Mouse (Mus musculus) thymus, postnatal 14 days (tissue): ENCODE measurements around the gene Thada.

Source experiments
- DNase-seq: peaks from one replicate; pipeline ENCODE4 v3.0.0; 2021

The Thada gene

DNA sequence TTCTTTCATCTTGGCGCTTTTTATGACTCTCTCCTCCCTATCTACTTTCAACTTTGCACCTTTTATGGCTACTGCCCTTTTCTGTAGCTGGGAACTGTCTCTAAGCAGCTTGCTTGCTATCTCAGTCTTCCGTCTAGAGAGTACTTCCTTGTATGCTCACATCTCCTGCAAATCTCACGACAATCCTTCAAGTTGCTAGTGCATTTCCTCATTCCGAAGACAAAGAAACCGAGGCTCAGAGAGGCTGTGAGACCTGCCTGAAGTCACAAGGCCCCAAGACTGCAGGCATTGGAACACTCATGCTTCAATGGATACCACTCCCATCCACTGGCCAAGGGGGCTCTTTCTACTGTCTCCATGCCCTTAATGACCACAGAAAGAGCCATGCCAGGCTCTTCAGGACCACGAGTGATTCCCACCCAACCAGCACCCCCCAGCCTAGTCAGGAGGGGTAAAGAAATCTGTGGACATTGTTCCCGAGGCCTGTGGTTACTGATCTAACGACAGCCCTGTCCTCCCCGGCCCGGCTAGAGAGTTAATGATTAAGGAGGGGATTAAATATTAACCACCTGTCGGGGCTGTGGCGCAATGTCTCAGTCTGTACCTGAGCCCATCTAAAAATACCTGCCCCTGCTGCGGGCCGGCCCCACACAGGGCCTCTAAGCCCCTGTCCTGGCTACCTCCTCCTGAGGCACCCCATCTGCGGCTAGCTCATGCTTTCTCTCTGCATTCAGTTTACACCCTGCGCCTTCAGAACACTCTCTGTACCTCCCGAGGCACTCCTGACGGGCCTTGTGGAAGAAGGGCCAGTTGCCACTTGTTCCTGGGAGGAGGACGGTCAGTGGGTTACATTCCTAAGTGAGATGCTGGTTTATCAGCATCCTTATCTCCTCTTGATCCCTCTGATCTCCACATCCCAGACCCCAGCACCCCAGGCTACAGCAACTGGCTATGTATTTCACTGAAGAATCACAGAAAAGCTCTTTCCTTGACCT, 309.0 kb downstream of the Thada start:
- peak; percentile 26 for DNase-seq

DNA sequence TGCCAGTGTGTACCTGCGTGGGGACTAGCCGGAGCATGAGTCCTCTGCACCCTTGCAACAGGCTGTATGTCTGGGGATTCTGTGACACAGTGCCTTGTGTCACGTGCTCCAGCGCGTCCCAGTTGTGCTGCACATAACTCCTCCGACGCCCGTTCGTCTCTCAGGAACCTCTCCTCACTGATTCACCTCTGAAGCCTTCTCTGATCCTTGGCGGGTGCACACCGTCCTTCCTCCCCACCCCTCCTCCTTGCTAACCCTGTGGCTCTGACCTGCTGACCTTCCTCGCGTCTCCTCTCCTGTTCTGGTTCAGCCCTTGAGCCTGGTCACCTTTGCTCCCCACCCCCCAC, 309.8 kb downstream of the Thada start:
- no peak for DNase-seq

DNA sequence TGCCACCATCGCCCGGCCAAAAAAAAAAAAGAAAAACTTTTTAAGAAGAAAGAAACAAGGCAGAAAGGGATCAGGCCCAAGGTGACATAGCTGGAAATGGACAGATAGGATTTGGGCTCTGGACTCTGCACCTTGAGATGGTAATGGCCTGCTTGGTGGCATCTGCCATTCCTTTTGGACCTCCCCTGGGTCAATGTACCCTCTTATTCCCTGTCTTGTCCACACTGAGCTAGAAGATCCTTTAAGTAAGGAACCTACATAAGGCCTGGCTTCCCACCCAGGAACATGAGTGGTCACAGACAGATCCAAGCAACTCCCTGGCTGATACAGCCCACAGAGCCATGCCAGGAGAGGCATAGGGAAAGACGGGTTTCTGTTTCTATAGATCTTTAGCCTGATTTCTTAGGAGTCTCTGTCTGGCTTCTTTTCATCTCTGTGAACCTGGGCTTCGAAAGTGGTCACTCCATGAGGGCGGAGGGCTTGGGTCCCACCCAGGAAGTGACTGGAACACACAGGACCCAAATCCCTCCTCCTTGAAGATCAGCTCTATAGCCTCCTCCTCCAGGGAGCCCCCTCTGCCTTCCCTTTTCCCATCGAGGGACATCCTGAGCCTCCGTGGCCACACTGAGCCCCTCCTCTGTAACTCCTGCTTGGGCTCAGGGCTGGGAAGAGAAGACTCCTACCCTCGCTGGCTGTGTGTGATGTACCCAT, 310.3 kb downstream of the Thada start:
- peak; percentile 26 for DNase-seq

DNA sequence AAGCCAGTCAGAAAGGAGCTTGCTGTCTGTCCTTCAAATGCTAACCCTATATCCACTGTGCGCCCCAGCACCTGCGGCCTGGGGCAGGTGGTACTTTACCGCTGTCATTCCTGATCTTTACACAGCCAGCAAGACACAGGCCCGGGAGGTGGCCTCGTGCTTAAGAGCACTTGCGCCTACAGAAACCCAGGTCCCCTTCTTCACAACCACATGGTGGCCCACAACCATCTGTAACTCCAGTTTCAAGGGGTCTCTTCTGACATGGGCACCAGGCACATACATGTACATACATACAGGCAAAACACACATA, 311.0 kb downstream of the Thada start:
- DNase-seq = peak; percentile 19

DNA sequence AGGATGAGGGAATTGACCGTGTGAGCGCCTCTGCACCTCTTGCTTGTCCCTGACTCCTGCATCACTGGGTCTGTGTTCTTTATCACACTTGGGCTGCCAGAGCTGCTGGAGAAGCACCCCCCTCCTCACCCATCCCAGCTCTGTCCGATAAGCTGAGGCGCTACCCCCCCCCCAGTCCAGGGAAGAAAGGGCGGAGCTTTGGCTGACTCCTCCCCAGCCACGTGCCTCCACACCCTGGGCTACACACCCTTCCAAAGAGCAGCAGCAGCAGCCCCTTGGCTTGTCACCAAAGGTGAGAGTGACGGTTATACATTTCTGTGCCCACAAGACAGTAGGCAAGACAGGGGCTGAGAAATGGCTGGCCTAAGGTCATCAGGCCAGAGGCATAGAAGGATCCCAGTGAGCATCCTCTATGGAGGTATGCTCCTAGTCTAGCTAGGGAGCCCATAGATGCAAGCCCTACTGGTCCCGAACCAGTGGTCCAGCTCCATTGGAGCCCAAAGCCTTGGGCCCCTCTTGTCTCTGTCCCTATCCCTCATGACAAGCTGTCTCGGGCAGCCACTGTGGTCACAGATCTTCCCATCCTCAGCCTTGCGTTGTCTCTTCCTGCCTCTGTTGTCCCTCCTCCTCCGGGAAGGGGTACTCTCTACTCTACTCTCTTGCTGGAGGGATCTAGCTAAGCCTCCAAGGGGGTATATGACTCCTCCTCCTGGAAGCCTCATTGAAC, 311.5 kb downstream of the Thada start:
- DNase-seq = peak; percentile 26

DNA sequence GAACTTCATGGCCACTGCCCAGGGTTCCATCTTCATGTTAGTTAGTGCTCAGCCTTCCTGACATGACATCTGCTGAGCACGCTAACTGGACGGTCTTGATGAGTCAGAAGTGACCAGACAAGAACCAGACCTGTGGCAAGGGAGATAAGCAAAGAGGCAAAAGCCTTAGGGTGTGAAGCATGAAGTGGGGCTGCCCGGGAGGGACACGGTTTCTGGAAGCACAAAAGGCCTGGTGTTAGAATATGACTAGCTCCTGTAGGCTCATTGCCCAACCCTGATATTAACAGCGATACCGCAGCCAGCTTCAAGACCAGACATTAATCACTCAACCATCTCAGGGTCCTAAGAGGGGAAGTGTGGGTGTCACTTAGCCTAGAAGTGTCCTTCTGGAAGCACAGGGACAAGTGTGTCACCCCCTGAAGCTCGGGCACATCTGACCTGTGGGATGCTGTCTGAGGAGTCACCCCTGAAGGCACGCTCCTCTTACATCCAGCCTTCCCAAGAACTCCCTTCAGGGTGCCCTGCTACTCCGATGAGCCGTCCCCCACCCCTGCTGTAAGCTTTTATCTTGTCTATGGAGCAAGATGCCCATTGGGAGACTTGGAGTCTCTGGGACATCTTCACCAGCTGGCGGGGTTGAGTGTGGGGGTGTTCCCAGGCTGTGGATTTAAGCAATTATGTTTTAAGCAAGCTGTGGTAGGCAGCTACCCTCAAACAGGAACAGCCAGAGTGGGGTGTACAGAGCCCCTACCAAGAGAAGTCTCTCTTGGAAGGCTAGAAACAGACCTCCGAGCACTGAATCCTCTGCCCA, 312.8 kb downstream of the Thada start:
- DNase-seq = peak; percentile 12

DNA sequence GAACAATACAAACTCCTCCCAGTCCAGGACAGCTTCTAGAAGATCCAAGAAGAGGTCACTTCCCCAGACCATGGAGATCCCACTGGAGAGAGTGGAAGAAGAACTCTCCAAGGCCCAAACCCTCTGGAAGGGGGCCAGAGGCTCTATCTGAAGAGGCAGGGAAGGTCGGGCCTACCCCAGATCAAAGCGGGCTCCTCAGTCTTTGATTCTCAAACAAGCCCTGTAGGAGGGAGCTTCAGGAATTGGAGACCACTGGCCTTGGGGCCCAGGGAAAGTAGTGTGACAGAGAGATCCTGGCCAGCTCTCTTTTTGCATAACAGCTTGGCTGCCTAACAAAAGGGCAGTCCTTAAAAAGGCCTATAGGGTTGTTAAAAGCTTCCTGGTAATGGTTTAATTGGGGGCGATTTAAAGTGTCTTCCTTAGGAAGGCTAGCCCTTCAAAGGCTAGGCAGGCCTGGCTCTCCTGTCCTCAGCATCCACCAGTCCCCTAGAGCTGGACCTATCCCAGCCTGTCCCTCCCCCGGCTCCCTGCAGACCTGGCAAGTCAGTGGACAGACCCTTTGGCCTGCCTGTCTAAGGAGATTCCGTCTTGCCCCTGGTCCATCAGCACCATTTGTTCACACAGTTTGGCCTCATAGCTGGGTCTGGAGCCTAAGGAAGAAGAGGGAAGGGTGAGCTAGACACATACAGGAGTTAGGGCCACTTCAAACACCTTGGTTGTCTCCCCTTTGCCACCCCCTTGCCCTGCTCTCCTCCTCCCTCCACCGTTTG, 313.6 kb downstream of the Thada start:
- peak; percentile 15 for DNase-seq

DNA sequence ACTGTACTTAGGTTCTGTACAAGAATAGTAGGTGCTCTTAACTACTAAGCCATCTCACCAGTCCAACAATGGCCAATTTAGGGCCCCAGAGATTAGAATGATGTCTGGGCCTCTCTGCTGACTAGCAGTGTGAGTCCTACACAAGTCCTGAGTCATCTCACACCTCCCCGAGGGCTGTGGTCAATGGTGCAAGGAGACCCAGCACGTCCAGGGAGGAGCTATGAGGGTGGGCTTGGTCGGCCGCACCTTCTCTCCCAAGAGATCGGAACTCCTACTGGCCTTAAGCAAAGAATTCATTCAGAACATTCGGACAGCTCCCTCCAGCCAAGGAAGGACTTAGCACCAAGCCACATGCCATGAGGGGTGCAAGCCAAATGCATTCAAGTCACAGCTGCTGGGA, 314.7 kb downstream of the Thada start:
- peak; percentile 3 for DNase-seq

DNA sequence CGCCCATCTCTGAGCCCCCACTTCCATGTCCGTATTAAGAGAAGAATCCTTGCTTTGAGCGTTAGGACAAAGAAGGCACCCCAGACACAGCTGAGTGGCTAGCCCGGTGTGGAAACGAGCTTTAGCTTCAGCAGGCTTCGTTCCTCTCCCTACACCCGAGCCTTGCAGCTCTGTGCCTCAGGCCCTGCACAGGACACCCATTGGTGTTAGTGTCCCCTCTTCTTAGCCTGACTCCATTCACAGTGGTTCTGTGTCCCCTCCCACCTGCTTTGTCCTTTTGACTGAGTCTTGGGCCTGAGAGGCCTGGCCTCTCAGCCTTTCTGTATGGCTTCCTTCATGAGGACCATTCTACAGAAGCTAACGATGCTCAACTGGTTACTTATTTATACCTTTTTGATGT, 315.7 kb downstream of the Thada start:
- peak; percentile 3 for DNase-seq

DNA sequence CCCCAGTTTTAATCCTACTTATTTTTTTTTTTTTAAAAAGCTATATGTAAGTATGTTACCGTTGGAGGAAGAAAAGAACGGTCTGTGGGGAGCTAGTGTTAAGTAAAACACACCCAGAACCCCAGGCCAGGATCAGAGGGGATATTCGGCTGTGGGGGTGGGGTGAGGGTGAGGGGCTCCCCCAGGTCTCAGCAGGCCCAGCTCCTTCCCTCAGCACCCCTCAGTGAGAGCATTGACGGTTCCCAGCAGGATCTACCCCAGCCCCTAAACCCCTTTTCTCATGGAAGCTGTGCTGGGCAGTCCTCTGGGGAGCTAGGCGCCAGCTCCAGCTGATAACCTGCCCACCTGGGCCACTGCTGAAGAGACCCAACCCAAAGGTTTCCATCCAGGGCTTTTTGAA, 316.4 kb downstream of the Thada start:
- DNase-seq = peak; percentile 4

DNA sequence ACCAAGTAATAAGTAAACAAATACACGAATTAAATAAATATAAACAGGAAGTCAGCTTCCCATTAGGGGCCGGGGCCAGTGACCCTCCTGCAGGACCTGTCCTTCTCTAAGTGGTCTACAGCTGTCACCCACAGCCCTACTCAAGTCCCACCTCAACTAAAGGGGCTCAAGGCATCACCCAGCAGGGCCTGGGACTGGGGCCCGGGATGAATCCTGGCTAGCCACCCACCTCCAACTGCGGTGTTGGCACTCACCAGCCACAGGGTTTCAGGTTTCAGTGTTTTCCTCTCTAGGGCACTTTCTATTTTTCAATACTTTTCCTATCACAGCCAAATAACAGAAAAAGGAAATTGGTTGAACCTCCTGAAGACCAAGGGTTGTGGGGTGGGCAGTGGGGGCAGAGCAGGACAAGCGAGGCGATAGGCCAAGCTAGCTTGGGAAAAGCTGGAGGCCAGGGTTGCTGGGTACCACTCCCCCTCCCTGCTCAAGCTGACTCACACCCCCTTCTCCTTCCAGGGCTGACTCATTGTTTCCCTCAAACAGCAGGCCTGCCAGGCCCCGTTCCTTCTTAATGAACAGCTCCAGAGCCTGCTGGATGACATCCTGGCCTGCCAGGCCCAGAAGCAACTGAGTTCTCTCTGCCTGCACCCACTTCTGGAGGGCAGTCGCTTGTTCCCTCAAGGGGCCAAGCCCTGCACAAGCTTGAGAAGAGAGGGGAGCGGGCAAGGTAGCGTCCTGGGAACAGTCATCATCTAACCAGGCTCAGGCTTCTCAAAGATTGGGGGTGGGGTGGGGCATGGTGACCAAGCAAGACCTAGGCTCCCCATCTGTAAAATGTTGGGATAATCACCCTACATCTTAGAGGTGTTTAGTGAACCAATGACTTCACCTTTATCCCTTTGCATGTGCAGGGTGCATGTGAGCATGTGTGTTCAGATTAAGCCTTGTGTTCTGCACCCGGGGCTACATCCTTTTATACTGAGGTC, 317.2 kb downstream of the Thada start:
- DNase-seq = peak; percentile 16

DNA sequence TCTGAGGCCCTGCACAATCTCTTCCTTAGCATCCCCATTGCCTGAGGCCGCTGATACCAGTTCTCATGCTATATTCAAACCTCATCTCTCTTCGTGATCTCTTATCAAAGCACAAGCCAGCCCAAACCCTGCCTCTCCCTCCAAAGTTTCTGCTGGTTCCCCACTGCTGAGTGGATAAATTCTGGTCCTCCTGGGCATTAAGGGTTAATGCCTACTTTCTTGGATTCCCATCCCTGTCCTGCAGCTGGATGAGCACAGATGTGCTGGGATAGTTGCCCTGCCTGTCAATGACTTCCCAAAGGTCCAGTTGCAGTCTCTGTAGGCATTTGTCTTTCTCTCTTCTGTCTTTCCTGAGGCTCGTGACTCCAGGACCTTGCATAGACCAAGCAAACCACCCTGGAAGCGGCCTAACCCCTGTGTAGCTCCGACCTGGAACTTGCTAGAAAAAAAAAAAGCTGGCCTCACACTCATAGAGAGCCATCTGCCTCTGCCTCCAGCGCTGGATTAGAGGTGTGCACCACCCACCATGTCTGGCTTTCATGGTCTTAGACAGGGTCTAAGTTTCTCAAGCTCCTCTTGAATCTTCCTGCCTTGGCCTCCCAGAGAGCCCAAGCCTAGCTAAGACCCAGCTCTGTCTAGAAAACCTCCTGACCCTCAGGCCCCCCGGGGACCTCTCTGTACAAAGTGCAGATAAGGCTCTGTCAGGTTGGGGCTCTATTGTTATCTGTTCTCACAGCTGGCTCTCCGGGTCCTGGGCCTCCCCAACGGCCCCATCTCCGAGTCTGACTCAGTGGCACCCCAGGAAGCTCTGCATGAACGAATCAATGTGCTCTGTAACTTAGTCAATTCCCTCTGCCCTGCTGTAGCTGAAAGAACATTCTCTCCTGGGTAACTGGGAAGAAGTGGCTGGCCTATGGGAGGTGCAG, 318.6 kb downstream of the Thada start:
- no peak for DNase-seq

DNA sequence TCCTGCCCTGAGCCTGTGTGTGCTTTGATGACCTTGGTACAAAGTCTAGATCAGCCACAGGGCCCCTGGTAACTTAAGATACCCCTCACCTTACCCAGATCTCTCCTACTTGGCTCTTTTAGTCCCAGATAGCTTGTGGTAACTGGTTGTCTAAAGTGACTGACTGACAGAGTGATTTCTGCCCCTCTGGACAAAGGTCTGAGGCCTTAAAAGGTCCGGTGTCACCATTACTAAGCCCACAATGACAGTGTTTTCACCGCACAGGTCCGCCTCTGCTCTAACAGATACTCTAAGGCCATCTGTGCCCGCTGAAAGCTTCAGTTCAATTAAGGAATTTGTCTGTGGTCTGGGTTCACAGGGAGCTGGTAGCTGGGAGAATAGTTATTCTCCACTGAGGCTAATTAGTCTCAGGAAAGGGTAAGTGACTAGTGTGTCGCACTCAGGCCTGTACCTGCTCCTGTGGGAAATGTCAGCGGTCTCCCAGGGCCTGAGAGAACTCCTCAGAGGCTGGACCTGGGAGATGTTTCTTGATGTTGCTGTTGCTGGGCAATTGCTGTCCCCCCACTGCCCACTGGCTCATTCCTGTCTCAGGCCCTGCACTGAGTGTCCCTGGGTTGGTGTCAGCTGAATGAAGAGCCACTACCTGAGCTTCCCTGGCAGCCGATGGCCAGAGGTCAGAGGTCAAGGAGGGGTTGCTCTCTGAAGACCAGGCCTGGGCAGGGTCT, 319.4 kb downstream of the Thada start:
- DNase-seq = no peak

DNA sequence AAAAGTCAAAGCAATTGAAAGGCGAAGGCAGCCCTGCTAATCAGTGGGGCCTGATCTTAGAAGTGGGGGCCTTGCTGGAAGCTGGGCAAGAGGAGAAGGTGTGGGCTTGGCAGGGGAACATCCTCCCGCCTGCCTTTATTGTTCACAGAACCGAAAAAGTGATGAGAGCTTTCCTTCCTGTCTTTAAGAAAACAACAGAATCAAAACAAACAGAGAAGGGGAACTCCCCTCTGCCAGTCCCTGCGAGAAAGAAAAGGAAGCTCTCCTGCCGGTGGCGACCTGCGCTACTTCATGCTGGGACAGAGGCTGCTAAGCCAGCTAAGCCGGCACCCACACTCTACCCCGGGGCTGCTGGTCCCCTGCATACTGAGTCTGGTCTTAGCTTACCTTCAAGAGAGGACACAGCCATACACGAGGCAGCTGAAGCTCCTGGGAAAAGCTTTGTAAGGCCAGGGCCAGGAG, 320.1 kb downstream of the Thada start:
- DNase-seq = peak; percentile 79

DNA sequence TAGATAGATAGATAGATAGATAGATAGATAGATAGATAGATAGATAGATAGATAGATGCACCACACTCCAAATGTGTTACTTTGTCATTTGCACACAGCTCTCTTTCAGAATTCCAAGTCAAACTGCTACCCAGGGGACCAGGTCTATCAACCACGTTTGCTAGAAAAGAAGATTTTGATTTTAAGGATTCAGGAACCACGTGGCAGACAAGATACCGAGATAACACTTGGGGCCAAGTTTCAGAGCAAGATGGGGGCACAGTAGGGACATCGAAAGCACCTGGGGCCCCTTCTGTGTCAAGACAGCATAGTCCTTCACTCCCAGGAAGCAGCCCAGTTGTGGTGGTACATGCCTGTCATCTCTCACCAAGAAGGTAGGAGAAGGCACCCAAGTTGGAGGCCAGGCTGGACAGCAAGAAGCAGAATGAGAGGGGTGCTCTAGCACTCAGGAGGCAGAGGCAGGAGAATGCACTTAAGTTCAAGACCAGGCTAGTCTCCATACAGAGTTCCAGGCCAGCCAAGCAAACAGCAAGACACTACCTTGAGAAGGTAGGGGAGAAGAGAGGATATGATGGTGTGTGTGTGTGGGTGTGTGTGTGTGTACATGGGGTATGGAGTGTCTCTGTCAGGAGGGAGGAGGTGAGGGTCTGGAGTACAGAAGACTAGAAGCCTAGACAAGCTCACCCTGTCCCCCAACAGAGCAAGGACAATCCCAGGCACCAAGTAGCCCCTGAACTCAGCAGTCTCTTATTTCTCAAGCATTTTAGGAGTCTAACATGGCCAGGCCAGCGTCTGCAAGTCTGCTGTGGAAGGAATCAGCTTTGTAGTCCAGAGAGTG, 321.0 kb downstream of the Thada start:
- DNase-seq = peak; percentile 57

DNA sequence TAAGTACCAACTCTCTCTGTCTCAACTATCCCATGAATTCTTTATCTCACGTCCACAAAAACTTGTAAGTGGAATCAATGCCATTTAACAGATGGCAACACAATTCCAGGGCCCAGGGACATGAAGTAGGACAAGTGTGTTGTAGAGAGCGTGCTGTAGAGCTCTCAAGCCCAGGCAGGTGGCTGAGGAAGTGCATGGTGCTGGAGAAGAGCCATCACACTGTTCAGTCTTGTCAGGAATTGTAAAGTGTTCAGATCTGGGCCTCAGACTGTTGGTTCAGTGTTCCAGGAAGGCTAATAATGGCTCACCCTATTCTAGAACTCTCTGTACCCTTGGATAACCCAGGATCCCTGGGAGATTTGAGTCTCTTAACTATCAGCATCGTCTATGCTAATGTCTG, 321.9 kb downstream of the Thada start:
- DNase-seq = no peak

DNA sequence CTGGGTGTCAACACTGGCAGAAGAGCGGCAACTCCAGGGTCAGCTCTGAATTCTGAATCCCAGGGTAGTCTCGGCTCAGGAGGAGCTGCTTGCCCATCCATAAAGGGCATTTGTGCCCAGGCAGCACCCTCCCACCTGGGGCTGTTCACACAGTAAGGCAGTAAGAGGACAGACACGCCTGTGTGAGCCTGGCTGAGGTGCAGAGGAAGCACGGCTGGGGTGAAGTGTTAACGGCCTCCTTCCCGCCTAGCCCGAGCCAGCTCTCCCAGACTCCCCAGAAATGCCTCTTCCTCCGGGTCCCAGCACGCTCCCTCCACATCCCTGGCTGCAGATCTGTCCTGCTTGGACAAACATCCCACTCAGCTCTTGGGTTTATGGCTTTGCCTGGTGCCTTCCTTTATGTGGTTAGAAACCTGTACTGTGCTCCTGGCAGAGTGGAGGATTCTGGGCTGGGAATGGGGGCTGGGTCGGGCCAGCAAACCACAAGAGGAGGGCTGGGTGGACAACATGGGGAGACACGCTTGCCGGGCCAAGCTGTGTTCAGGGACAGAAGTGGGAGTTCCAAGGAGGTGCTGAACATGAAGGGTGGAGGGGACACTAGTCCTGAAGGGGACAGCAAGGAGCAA, 322.7 kb downstream of the Thada start:
- peak; percentile 59 for DNase-seq
